Mouse (Mus musculus) CH12.LX (cell line): Measurements from ENCODE around the gene Fam133b. TPM values are rescaled to one million over a fixed set of nuclear protein-coding genes. Genes with fewer than 3 reads are reported as not detected.

Experiments used
- DNase-seq: peaks from one replicate; pipeline ENCODE4 v3.0.0-alpha.2; 2013; ENCODE audit errors: extremely low read depth
- H3K27ac ChIP-seq: 2 replicates; pipeline ENCODE4 v1.5.1; 2012; ENCODE audit warnings: low read depth, mild to moderate bottlenecking, control low read depth, moderate library complexity; ENCODE audit not compliant: insufficient read depth
- H3K27me3 ChIP-seq: replicated peaks from 2 replicates; pipeline ENCODE3; 2012; ENCODE audit warnings: inconsistent platforms
- H3K36me3 ChIP-seq, 2 experiments: replicated peaks in 1 of 2; 2 replicates each; pipeline versions ENCODE3 to v1.6.1; 2012; ENCODE audit warnings: inconsistent platforms in 1 of 2, low read length in 1 of 2, mild to moderate bottlenecking in 1 of 2, mixed read lengths in 1 of 2, moderate library complexity in 1 of 2; ENCODE audit not compliant: control insufficient read depth in 1 of 2, insufficient read depth in 1 of 2
- H3K4me1 ChIP-seq, 2 experiments: 2 replicates each; pipeline ENCODE4 v1.6.1; 2012; ENCODE audit warnings: inconsistent platforms in 1 of 2, moderate library complexity in 1 of 2; ENCODE audit not compliant: insufficient read depth in 2 of 2, control insufficient read depth in 1 of 2
- H3K4me2 ChIP-seq: 2 replicates; pipeline ENCODE4 v1.6.1; 2012; ENCODE audit warnings: low read depth, mild to moderate bottlenecking, control low read depth; ENCODE audit not compliant: poor library complexity, insufficient read depth, severe bottlenecking
- H3K4me3 ChIP-seq, 3 experiments: fragments of 150-350 bp in 1 of 3; sonication (generic) in 1 of 3; replicated peaks in 1 of 3; 2 replicates each; pipeline versions ENCODE3 to v1.5.1; 2011 to 2012; ENCODE audit warnings: low read depth in 2 of 3, low read length in 2 of 3, mild to moderate bottlenecking in 2 of 3, moderate library complexity in 2 of 3, control low read depth in 1 of 3, improper control_type of control experiment in 1 of 3, inconsistent platforms in 1 of 3, mixed read lengths in 1 of 3; ENCODE audit not compliant: poor library complexity in 1 of 3
- H3K79me2 ChIP-seq: replicated peaks from 2 replicates; pipeline ENCODE4 v1.6.1; 2012; ENCODE audit warnings: mild to moderate bottlenecking, moderate library complexity; ENCODE audit not compliant: control insufficient read depth, poor library complexity, insufficient read depth, severe bottlenecking; ENCODE audit errors: extremely low read depth
- H3K9ac ChIP-seq: 2 replicates; pipeline ENCODE4 v1.6.1; 2012; ENCODE audit warnings: low read depth, mild to moderate bottlenecking, control low read depth, moderate library complexity; ENCODE audit not compliant: insufficient read depth
- H3K9me3 ChIP-seq: replicated peaks from 2 replicates; pipeline ENCODE3; 2012; ENCODE audit warnings: low read length, inconsistent platforms, mixed read lengths
- BHLHE40 ChIP-seq: IDR thresholded peaks from 2 replicates; pipeline ENCODE4 v1.6.1; 2011; ENCODE audit warnings: mild to moderate bottlenecking, low read depth, low read length, improper control_type of control experiment
- CHD1 ChIP-seq: IDR thresholded peaks from 2 replicates; pipeline ENCODE4 v1.6.1; 2012; ENCODE audit warnings: low read depth, low read length, improper control_type of control experiment, inconsistent platforms
- E2F4 ChIP-seq: IDR thresholded peaks from 2 replicates; pipeline ENCODE4 v1.6.1; 2011; ENCODE audit warnings: low read depth, low read length, improper control_type of control experiment; ENCODE audit not compliant: insufficient replicate concordance
- JUND ChIP-seq: conservative IDR thresholded peaks from 2 replicates; pipeline ENCODE4 v1.6.1; 2011; ENCODE audit warnings: low read depth, low read length, improper control_type of control experiment
- MAFK ChIP-seq: IDR thresholded peaks from 2 replicates; pipeline ENCODE4 v1.6.1; 2011; ENCODE audit warnings: low read length, improper control_type of control experiment; ENCODE audit not compliant: insufficient replicate concordance
- MAX ChIP-seq: IDR thresholded peaks from 2 replicates; pipeline ENCODE4 v1.6.1; 2011; ENCODE audit warnings: low read length, improper control_type of control experiment
- MAZ ChIP-seq: IDR thresholded peaks from 2 replicates; pipeline ENCODE4 v1.6.1; 2012; ENCODE audit warnings: low read depth, mild to moderate bottlenecking, inconsistent platforms, low read length, improper control_type of control experiment, moderate library complexity
- MYC ChIP-seq: IDR thresholded peaks from 2 replicates; pipeline ENCODE4 v1.6.1; 2011; ENCODE audit warnings: low read depth, mild to moderate bottlenecking, improper control_type of control experiment, low read length
- NELFE ChIP-seq: IDR thresholded peaks from 2 replicates; pipeline ENCODE4 v1.6.1; 2011; ENCODE audit warnings: low read depth, low read length, improper control_type of control experiment
- NRF1 ChIP-seq: IDR thresholded peaks from 2 replicates; pipeline ENCODE4 v1.6.1; 2014; ENCODE audit warnings: low read depth, mild to moderate bottlenecking, inconsistent platforms, low read length, improper control_type of control experiment, moderate library complexity
- PAX5 ChIP-seq: IDR thresholded peaks from 2 replicates; pipeline ENCODE4 v1.6.1; 2012; ENCODE audit warnings: low read length, inconsistent platforms, mixed read lengths
- POLR2AphosphoS2 ChIP-seq: IDR thresholded peaks from 2 replicates; pipeline ENCODE4 v1.6.1; 2011; ENCODE audit warnings: low read depth, low read length, improper control_type of control experiment
- SIN3A ChIP-seq: IDR thresholded peaks from 2 replicates; pipeline ENCODE4 v1.6.1; 2012; ENCODE audit warnings: low read length, improper control_type of control experiment, inconsistent platforms
- SMC3 ChIP-seq: IDR thresholded peaks from 2 replicates; pipeline ENCODE4 v1.6.1; 2011; ENCODE audit warnings: low read depth, low read length, improper control_type of control experiment
- TBP ChIP-seq: conservative IDR thresholded peaks from 2 replicates; pipeline ENCODE4 v1.6.1; 2011; ENCODE audit warnings: low read depth, low read length, improper control_type of control experiment
- TCF12 ChIP-seq: IDR thresholded peaks from 2 replicates; pipeline ENCODE4 v1.6.1; 2014; ENCODE audit warnings: low read depth, mild to moderate bottlenecking, inconsistent platforms, low read length, improper control_type of control experiment
- UBTF ChIP-seq: IDR thresholded peaks from 2 replicates; pipeline ENCODE4 v1.6.1; 2012; ENCODE audit warnings: low read depth, mild to moderate bottlenecking, inconsistent platforms, low read length, improper control_type of control experiment, moderate library complexity
- ZKSCAN1 ChIP-seq: IDR thresholded peaks from 2 replicates; pipeline ENCODE4 v1.6.1; 2012; ENCODE audit warnings: low read depth, inconsistent platforms, low read length, improper control_type of control experiment, borderline replicate concordance
- ZMIZ1 ChIP-seq: IDR thresholded peaks from 2 replicates; pipeline ENCODE4 v1.6.1; 2012; ENCODE audit warnings: low read depth, mild to moderate bottlenecking, inconsistent platforms, low read length, improper control_type of control experiment
- ZNF384 ChIP-seq: IDR thresholded peaks from 2 replicates; pipeline ENCODE4 v1.6.1; 2012; ENCODE audit warnings: low read depth, low read length, improper control_type of control experiment, inconsistent platforms
- dilution Hi-C: fragments of 300-500 bp; cut with MboI; formaldehyde crosslinking; loops from 2 replicates; pipeline ENCODE4 v1.14.3; 2020; ENCODE audit warnings: low sequenced_read_pairs; ENCODE audit not compliant: extremely low pct_unique_long_range_greater_than_20kb, extremely low pct_ligation_motif_present
- in situ Hi-C: fragments of 300-500 bp; cut with MboI; formaldehyde crosslinking; loops from 3 replicates; pipeline ENCODE4 v1.14.3; 2019; ENCODE audit warnings: low sequenced_read_pairs, low pct_ligation_motif_present, low pct_unique_long_range_greater_than_20kb, mixed read lengths
- polyA plus RNA-seq: library from polyadenylated mRNA; unstranded; fragments of >175 nt; gene quantifications from 2 replicates; pipeline ENCODE4 v1.2.1, GENCODE M21; 2012; ENCODE audit warnings: low read depth; ENCODE audit not compliant: insufficient read length
- total RNA-seq, 2 experiments: library from RNA; depleted of rRNA; stranded (reverse); fragments of 300-350 nt in 1 of 2; fragments of >200 nt in 1 of 2; gene quantifications; 2 replicates each; pipeline ENCODE4 v1.2.3; 2012 to 2014

Fam133b gene
- total and polyA plus RNA-seq, 3 experiments, result 23.2 to 66.1 (median 55.9) TPM

GRCm38 (mm10) chr5:3502610-3503350 is 40.9 kb upstream of the Fam133b start (continued):
- peak; percentile 38; the same call in 1 of the 2 replicates for TF ChIP-seq SIN3A
- no peak for TF ChIP-seq SMC3
- TF ChIP-seq MAZ, result peak; percentile 48; the same call in 1 of the 2 replicates
- TF ChIP-seq ZKSCAN1, result no peak
- 0 out of 2 replicates have a peak, but pooled peaks have one; percentile 40 for TF ChIP-seq TBP
- TF ChIP-seq MAX, result peak; percentile 45
- no peak for TF ChIP-seq E2F4
- TF ChIP-seq MAFK, result no peak
- no peak for TF ChIP-seq TCF12
- TF ChIP-seq, all 38 proteins: peak for 17

- peaks cover 5 to 28% of the 10 kb centered on the region in 2 experiments for H3K36me3 ChIP-seq
- in situ Hi-C loops (no loop called here), dilution Hi-C loops (no loop called here)
- peak overlapping the region; percentile 90 for H3K9ac ChIP-seq
- H3K4me3 ChIP-seq, result no peak overlapping the region
- H3K9me3 ChIP-seq, result peaks cover 3% of the 10 kb centered on the region
- H3K79me2 ChIP-seq, result peaks cover 71% of the 10 kb centered on the region
- no peak for TF ChIP-seq ZKSCAN1
- no peak for TF ChIP-seq MAFK
- peak; percentile 81; the same call in 1 of the 2 replicates for TF ChIP-seq CHD1
- TF ChIP-seq JUND, result no peak
- no peak for TF ChIP-seq POLR2AphosphoS2
- peak overlapping the region; percentile 99 for H3K27ac ChIP-seq
- no peak for DNase-seq
- peaks cover 30 to 94% of the 10 kb centered on the region in 2 experiments for H3K4me1 ChIP-seq
- no peaks in the 10 kb centered on the region for H3K27me3 ChIP-seq
- peak overlapping the region; percentile 85 for H3K4me2 ChIP-seq
These were observed 40.3 kb upstream of the Fam133b start for GRCm38 (mm10) chr5:3503373-3503772.

GRCm38 (mm10) chr5:3503836-3504323 is 39.8 kb upstream of the Fam133b start:
- H3K27ac ChIP-seq, result peak overlapping the region; percentile 74
- TF ChIP-seq NRF1, result no peak
- TF ChIP-seq ZMIZ1, result no peak
- 0 out of 2 replicates have a peak, but pooled peaks have one; percentile 13 for TF ChIP-seq CHD1
- TF ChIP-seq MAX, result no peak
- no peak for TF ChIP-seq PAX5
- no peak for TF ChIP-seq NELFE
- TF ChIP-seq UBTF, result no peak
- TF ChIP-seq ZNF384, result peak; percentile 27; the same call in 1 of the 2 replicates
- TF ChIP-seq MYC, result peak; percentile 24; the same call in 1 of the 2 replicates
- peak; percentile 65 for TF ChIP-seq BHLHE40
- TF ChIP-seq, all 38 proteins: peak for 4
- dilution Hi-C loops, result no loop called here
- Histone ChIP-seq H3K36me3 (peaks cover 5 to 25% of the 10 kb centered on the region in 2 experiments), H3K4me2 (peak overlapping the region; percentile 93), H3K79me2 (peaks cover 69% of the 10 kb centered on the region), H3K9me3 (peaks cover 3% of the 10 kb centered on the region), H3K4me3 (no peak overlapping the region), H3K9ac (peak overlapping the region; percentile 90), H3K27me3 (no peaks in the 10 kb centered on the region), H3K4me1 (peaks cover 27 to 94% of the 10 kb centered on the region in 2 experiments)
- no peak for DNase-seq
- in situ Hi-C loops, result no loop called here
